Mouse (Mus musculus) forebrain, embryonic 13.5 days (tissue): ENCODE measurements at regions not wholly inside any gene's neighbourhood (a gene's known extent, or its start where the extent isn't known, plus 50 kb on each side); places are given as distances from the start of the nearest gene placed in this dataset.
A peak's percentile ranks its signal among the peaks of the same experiment; 100 is the strongest.

ENCODE experiments used
- ATAC-seq: fragments of 200-750 bp; cut with Nextera tagmentation; 2 replicates; pipeline ENCODE4 v1.8.0; 2017
- H3K27ac ChIP-seq: fragments of 300-500 bp; sonication (generic); 2 replicates; pipeline ENCODE4 v1.5.1; 2015; ENCODE audit warnings: inconsistent platforms, mild to moderate bottlenecking, moderate library complexity
- H3K27me3 ChIP-seq: fragments of 300-500 bp; sonication (generic); 2 replicates; pipeline ENCODE4 v1.6.1; 2015; ENCODE audit warnings: mild to moderate bottlenecking, inconsistent platforms
- H3K36me3 ChIP-seq: fragments of 300-500 bp; sonication (generic); 2 replicates; pipeline ENCODE4 v1.6.1; 2015; ENCODE audit warnings: mild to moderate bottlenecking, inconsistent platforms; ENCODE audit not compliant: poor library complexity, severe bottlenecking
- H3K4me1 ChIP-seq: fragments of 300-500 bp; sonication (generic); 2 replicates; pipeline ENCODE4 v1.6.1; 2015; ENCODE audit warnings: inconsistent platforms
- H3K4me2 ChIP-seq: fragments of 300-500 bp; sonication (generic); 2 replicates; pipeline ENCODE4 v1.6.1; 2015; ENCODE audit warnings: inconsistent platforms, mild to moderate bottlenecking, moderate library complexity
- H3K4me3 ChIP-seq: fragments of 300-500 bp; sonication (generic); 2 replicates; pipeline ENCODE4 v1.5.1; 2015; ENCODE audit warnings: mild to moderate bottlenecking, inconsistent platforms
- H3K9ac ChIP-seq: fragments of 300-500 bp; sonication (generic); 2 replicates; pipeline ENCODE4 v1.6.1; 2015; ENCODE audit warnings: mild to moderate bottlenecking, inconsistent platforms
- H3K9me3 ChIP-seq: fragments of 300-500 bp; sonication (generic); replicated peaks from 2 replicates; pipeline ENCODE4 v1.6.1; 2016; ENCODE audit warnings: inconsistent platforms
- WGBS: fragments of 180-500 bp; shearing (Covaris S2); methylation state at CpG from one replicate; pipeline ENCODE4 v1.1.7; 2015; 5-methylcytosine and 5-hydroxymethylcytosine counted together

GRCm38 (mm10) chrX:164878336-164878735, 101.8 kb downstream of the Mospd2 start:
- Histone ChIP-seq H3K4me3 (no peak overlapping the region), H3K4me1 (no peaks in the 10 kb centered on the region), H3K9me3 (no peaks in the 10 kb centered on the region), H3K36me3 (no peaks in the 10 kb centered on the region), H3K27ac (no peak overlapping the region), H3K27me3 (peaks cover 3% of the 10 kb centered on the region; the same call in 1 of the 2 replicates), H3K4me2 (no peak overlapping the region), H3K9ac (no peak overlapping the region)
- no peak for ATAC-seq
- 52% methylated on average over 3 of the region's 3 CpGs for WGBS

- Histone ChIP-seq H3K4me3 (no peak overlapping the region), H3K4me2 (no peak overlapping the region), H3K9ac (no peak overlapping the region), H3K27me3 (no peaks in the 10 kb centered on the region), H3K27ac (no peak overlapping the region), H3K4me1 (no peaks in the 10 kb centered on the region), H3K9me3 (no peaks in the 10 kb centered on the region), H3K36me3 (no peaks in the 10 kb centered on the region)
- 83% methylated on average over 6 of the region's 6 CpGs for WGBS
- ATAC-seq = no peak
Observed at GRCm38 (mm10) chrX:164840393-164840792, 139.8 kb downstream of the Mospd2 start.

GRCm38 (mm10) chrX:164820906-164821305, 159.3 kb downstream of the Mospd2 start:
- H3K27me3 ChIP-seq = no peaks in the 10 kb centered on the region
- no peak overlapping the region for H3K4me3 ChIP-seq
- H3K27ac ChIP-seq = no peak overlapping the region
- H3K4me1 ChIP-seq = no peaks in the 10 kb centered on the region
- no peak overlapping the region for H3K9ac ChIP-seq
- no peaks in the 10 kb centered on the region for H3K36me3 ChIP-seq
- no peak overlapping the region for H3K4me2 ChIP-seq
- no peaks in the 10 kb centered on the region for H3K9me3 ChIP-seq
- peak; percentile 65; the same call in 1 of the 2 replicates for ATAC-seq

- ATAC-seq = no peak
- H3K36me3 ChIP-seq = no peaks in the 10 kb centered on the region
- H3K4me1 ChIP-seq = no peaks in the 10 kb centered on the region
- WGBS = 59% methylated on average over 3 of the region's 3 CpGs
- no peak overlapping the region for H3K4me2 ChIP-seq
- H3K27ac ChIP-seq = no peak overlapping the region
- H3K27me3 ChIP-seq = no peaks in the 10 kb centered on the region
- H3K9ac ChIP-seq = no peak overlapping the region
- H3K9me3 ChIP-seq = no peaks in the 10 kb centered on the region
- no peak overlapping the region for H3K4me3 ChIP-seq
Observed at GRCm38 (mm10) chrX:164787293-164787692, 192.9 kb downstream of the Mospd2 start.

- H3K9me3 ChIP-seq = no peaks in the 10 kb centered on the region
- ATAC-seq = peak; percentile 19; the same call in 1 of the 2 replicates
- no peaks in the 10 kb centered on the region for H3K4me1 ChIP-seq
- H3K9ac ChIP-seq = no peak overlapping the region
- H3K36me3 ChIP-seq = no peaks in the 10 kb centered on the region
- H3K4me2 ChIP-seq = no peak overlapping the region
- no peak overlapping the region for H3K4me3 ChIP-seq
- H3K27ac ChIP-seq = no peak overlapping the region
- no peaks in the 10 kb centered on the region for H3K27me3 ChIP-seq
- 81% methylated on average over 4 of the region's 4 CpGs for WGBS
Observed at GRCm38 (mm10) chrX:164764919-164765318, 215.3 kb downstream of the Mospd2 start.

- Histone ChIP-seq H3K4me3 (no peak overlapping the region), H3K27ac (no peak overlapping the region), H3K9me3 (no peaks in the 10 kb centered on the region), H3K4me1 (no peaks in the 10 kb centered on the region), H3K36me3 (no peaks in the 10 kb centered on the region), H3K27me3 (no peaks in the 10 kb centered on the region), H3K9ac (no peak overlapping the region), H3K4me2 (no peak overlapping the region)
- peak; percentile 86 for ATAC-seq
- WGBS = 56% methylated on average over 2 of the region's 2 CpGs
Observed at GRCm38 (mm10) chrX:164763764-164764445, 216.3 kb downstream of the Mospd2 start.

GRCm38 (mm10) chrX:164745552-164746217, 234.5 kb downstream of the Mospd2 start:
- Histone ChIP-seq H3K4me1 (no peaks in the 10 kb centered on the region), H3K4me3 (no peak overlapping the region), H3K9ac (no peak overlapping the region), H3K9me3 (peaks cover 3% of the 10 kb centered on the region), H3K27me3 (no peaks in the 10 kb centered on the region), H3K4me2 (no peak overlapping the region), H3K36me3 (no peaks in the 10 kb centered on the region), H3K27ac (no peak overlapping the region)
- WGBS = 67% methylated on average over 1 of the region's 1 CpGs
- ATAC-seq = no peak
